Mouse (Mus musculus): ENCODE results near the gene Plk3.
A peak's percentile ranks its signal among the peaks of the same experiment; 100 is the strongest.
"Not testable (repeated sequence)": the region's sequence is repeated elsewhere in the genome, so short reads cannot be mapped to it uniquely, and the experiment has no call there.

The Plk3 gene

DNA sequence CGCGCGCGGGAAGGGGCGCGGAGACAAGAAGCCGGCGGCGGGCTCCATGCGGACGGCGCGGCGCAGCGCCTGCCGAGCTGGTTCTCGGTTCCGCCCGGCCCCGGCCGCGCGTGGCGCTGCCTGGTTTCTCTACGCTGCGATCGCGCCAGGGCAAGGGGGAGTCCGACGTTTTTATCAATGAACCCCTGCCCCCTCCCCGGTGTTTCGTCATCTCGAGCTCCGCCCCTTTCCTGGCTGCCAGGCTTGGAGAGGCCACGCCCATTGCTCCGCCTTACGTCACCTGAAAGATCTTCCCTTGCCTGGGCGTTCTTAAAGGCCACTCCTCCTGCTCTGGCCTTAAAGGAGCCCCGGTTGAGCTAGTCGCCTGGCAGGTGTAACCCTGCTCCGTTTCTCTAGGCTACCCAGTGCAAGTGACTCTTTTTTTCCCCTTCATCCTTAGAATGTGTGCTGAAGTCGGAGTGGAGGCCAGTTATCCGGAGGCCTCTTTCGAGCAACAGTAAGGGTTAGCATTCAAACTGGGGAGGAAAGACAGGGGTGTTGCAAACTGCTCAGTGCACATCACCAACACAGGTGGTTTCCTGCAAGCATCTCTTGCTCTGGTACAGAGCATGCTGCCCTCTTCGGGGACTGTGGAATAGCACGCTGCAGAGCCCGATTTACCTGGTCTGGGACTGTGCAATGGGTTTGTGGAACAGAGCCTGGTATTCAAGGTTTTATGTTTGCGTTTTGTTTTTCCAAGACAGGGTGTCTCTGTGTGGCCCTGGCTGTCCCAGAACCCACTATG, at the start of gene Plk3:
Gene Plk3 (minus strand): TSS at position 147 of the 784 bp plus-strand sequence.
- peak; percentile 94 for DNase-seq (ENCODE audit: extremely low spot score, low read depth, low spot score)

DNA sequence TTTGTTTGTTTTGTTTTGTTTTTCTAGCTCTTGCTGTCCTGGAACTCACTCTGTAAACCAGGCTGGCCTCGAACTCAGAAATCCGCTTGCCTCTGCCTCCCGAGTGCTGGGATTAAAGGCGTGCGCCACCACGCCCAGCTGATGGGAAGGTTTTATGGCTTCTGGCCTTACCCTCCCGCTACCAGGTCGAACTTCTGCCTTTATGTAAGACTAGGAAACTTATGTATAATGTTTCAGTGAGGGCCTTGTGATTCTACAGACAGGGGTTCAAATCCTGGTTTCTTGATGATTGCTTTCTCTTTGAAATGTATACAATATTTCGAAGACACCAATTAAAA, 49.0 kb upstream of the Plk3 start:
- not testable (repeated sequence) for DNase-seq (ENCODE audit: extremely low spot score, low read depth, low spot score)

GRCm38 (mm10) chr4:117181863-117182758, 48.3 kb upstream of the Plk3 start, which contains the start of gene Kif2c:
TSS of gene Kif2c (minus strand) at chr4:117182639.
- peak; percentile 83 for DNase-seq (ENCODE audit: extremely low spot score, low read depth, low spot score)

- no peak for DNase-seq (ENCODE audit: extremely low spot score, low read depth, low spot score)
Observed at GRCm38 (mm10) chr4:117169936-117170335, 36.2 kb upstream of the Plk3 start.

GRCm38 (mm10) chr4:117161183-117161582, 27.4 kb upstream of the Plk3 start:
- no peak for DNase-seq (ENCODE audit: extremely low spot score, low read depth, low spot score)

DNA sequence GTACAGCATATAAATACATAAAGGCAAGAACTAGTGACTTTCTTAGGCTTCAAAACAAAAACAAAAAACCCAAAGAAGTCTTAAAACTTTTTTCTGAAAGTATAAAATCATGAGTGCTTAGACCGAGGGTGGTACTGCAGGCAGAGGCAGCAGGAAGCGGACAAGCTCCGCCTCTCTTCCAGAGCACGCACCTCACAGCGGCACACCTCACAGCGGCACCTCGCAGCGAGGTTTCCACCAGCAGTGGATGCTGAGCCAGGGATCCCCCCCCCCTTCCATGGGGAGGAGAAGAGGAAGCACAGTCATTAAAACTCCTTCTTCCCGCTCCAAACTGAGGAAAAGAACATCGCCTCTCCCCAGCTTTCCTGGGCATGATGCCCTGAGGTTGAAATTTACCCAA, 25.9 kb upstream of the Plk3 start:
- DNase-seq (ENCODE audit: extremely low spot score, low read depth, low spot score), result no peak

- no peak for DNase-seq (ENCODE audit: extremely low spot score, low read depth, low spot score)
Observed at GRCm38 (mm10) chr4:117156372-117156771, 22.6 kb upstream of the Plk3 start.

DNA sequence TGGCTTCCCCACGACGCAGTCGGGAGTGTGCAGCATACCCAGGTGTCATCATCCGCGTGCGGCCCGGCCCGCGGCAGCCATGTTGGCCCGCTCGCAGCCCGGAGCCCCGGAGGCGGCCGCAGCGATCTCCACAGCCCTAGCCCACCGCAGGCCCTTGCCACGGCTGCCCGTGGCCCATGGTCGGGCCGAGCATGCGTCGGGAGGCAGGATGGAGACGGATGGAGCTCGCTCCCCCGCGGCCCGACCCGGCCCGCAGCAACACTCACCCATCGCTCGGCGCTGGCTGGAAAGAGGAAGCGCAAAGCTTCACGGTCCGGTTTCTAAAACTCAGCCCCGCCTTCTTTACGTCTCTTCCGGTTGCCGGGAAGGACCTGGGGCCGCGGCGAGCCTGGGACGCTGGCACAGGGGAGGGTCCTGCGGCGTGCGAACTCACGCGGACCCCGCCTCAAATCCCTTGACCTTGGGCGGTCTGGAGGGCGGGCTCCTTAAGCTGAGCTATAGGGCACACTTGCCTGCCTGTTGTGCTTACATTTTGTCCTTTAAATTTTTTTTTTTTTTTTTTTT, 22.1 kb upstream of the Plk3 start, which contains the start of gene Rps8:
Gene Rps8 (minus strand): TSS at position 452 of the 564 bp plus-strand sequence.
- peak; percentile 56 for DNase-seq (ENCODE audit: extremely low spot score, low read depth, low spot score)

- DNase-seq (ENCODE audit: extremely low spot score, low read depth, low spot score), result no peak
Observed at GRCm38 (mm10) chr4:117155020-117155791, 21.4 kb upstream of the Plk3 start.

GRCm38 (mm10) chr4:117152714-117153113, 19.0 kb upstream of the Plk3 start:
- no peak for DNase-seq (ENCODE audit: extremely low spot score, low read depth, low spot score)

GRCm38 (mm10) chr4:117151416-117151815, 17.7 kb upstream of the Plk3 start:
- no peak for DNase-seq (ENCODE audit: extremely low spot score, low read depth, low spot score)

- no peak for DNase-seq (ENCODE audit: extremely low spot score, low read depth, low spot score)
Observed at GRCm38 (mm10) chr4:117150212-117150733, 16.5 kb upstream of the Plk3 start.

DNA sequence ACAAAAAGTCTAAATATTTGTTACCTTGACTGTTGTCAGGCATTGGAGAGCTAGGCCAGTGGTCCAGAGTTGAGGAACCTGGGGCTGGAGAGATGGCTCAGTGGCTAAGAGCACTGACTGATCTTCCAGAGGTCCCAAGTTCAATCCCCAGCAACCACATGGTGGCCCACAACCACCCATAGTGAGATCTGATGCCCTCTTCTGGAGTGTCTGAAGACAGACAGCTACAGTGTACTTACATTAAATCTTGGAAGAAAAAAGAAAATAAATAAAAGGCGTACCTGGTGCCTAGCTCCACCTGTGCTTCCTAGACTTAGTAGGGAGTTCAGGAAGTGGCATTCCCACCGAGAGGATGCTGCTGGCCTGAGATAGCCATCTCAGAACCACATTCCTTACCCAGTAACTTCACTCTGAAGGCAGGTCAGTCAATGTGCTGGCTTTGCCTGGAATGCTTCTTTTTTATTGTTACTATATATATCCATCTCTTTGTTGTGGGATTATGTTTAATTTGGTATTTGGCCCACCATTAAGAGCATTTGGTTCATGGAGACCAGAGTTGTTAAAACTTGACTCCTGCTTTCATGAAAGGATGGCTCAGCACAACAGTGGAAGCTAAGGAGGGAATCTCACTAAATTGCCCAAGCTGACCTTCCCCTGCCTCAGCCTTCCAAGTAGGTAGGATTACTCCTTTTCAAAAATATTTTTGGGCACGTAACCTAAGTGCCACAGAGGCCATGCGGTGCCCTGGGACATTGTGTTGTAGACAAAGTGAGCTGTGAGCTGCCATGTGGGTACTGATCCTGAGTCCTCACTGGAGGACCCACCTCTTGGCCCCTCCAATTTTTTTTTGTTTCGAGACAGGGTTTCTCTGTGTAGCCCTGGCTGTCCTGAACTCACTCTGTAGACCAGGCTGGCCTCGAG, 15.8 kb upstream of the Plk3 start:
- no peak for DNase-seq (ENCODE audit: extremely low spot score, low read depth, low spot score)

- no peak for DNase-seq (ENCODE audit: extremely low spot score, low read depth, low spot score)
Observed at GRCm38 (mm10) chr4:117148815-117149214, 15.1 kb upstream of the Plk3 start.

GRCm38 (mm10) chr4:117148047-117148713, 14.4 kb upstream of the Plk3 start:
- no peak for DNase-seq (ENCODE audit: extremely low spot score, low read depth, low spot score)

DNA sequence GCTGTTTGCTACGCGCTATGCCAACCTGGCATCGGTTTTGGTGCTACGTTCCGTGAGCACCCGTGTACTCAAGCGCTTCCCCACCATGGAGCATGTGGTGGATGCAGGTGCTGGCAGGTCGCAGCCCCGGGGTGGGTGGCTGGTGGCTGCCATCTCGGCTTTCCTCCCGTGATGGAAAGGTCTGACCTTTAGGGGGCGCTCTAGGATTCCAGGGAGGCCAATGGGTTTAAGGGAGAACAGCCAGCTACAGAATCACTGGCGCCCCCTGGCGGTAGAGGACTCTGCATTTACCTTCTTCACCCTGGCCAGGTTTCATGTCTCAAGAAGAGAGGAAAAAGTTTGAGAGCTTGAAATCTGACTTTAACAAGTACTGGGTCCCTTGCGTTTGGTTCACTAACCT, 12.4 kb upstream of the Plk3 start:
- peak; percentile 88 for DNase-seq (ENCODE audit: extremely low spot score, low read depth, low spot score)

DNA sequence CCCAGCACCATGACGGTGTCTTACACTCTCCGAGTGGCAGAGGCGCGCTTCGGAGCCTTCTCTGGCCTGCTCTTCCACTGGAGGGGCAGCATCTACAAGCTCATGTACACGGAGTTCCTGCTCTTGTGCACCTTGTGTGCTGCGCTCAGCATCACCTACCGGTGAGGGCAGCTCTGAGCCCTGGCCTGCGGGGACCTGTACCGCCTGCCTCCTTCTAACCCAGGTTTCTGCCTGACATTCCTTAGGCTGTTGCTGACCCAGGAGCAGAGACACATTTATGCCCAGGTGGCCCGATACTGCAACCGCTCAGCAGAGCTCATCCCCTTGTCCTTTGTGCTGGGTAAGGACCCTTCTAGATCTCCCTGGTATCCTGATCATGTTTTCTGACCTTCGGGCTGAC, 11.5 kb upstream of the Plk3 start:
- no peak for DNase-seq (ENCODE audit: extremely low spot score, low read depth, low spot score)

DNA sequence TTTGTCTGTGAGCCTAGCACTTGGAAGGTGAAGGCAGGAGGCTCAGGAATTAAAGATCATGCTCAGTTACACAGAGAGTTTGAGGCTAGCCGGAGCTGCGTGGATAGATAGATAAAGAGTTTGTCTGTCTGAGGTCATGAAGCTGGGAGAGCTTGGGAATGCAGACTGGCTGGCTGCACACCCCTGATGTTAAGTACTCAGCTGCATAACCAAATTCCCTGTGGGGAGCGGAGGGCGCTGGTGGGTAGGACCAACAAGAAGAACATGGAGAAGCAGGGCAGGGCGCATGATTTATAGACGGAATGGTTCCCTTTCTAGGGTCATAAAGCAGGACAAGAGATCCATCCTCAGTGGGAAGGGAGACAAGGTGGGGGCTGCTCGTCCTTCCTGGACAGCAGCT, 9.3 kb upstream of the Plk3 start:
- no peak for DNase-seq (ENCODE audit: extremely low spot score, low read depth, low spot score)

GRCm38 (mm10) chr4:117140613-117141012, 6.8 kb upstream of the Plk3 start:
- DNase-seq (ENCODE audit: extremely low spot score, low read depth, low spot score), result no peak

All from hindlimb bud, embryonic 11.5 days (tissue).